Mouse (Mus musculus): ENCODE results near the gene 4930535I16Rik. TPM values are rescaled to one million over a fixed set of nuclear protein-coding genes. Genes with fewer than 3 reads are reported as not detected.
"Not testable (repeated sequence)": the region's sequence is repeated elsewhere in the genome, so short reads cannot be mapped to it uniquely, and the experiment has no call there.

4930535I16Rik gene
- polyA plus RNA-seq, 1 experiment from 2014 or later = not detected

DNA sequence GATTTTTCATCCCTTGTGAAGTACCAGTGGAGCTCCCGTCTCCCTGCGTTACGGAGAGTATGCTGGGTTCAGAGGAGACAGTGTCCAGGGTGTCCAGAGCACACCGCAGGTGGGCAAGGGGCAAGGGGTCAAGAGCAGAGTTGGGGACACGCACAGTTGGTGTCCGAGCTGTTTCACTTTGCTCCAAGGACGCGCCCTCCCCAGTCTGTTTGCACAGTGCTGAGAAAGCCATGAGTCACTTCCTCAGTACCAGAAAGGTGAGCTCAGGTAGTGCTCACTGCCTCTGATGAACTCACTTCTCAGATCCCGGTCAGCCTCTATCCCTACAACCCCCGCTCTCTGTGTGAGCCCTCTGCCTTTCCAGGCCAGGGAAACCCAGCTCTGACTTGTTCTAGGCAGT is 31.8 kb upstream of the 4930535I16Rik start:
- no peak for DNase-seq
- H3K27me3 ChIP-seq (ENCODE audit: insufficient read depth, low read length) = no peaks in the 10 kb centered on the region; the same call in 1 of the 2 replicates
- H3K9me3 ChIP-seq (ENCODE audit: low read depth, low read length) = no peaks in the 10 kb centered on the region
- H3K9ac ChIP-seq = no peak overlapping the region
- TF ChIP-seq CTCF (IDR thresholded peaks at IDR 0.05; ENCODE audit: low read depth) = no peak
- H3K4me2 ChIP-seq = no peak overlapping the region
- H3K27ac ChIP-seq (ENCODE audit: low read depth) = no peak overlapping the region
- peak; percentile 63; the same call in 1 of the 2 replicates for ATAC-seq (ENCODE audit: insufficient read depth)
- H3K36me3 ChIP-seq (ENCODE audit: insufficient read depth) = no peaks in the 10 kb centered on the region
- no peak overlapping the region for H3K4me3 ChIP-seq (ENCODE audit: low read depth, low read length)
- 54% methylated on average over 10 of the region's 10 CpGs for WGBS
- H3K4me1 ChIP-seq (ENCODE audit: insufficient read depth) = no peaks in the 10 kb centered on the region

DNA sequence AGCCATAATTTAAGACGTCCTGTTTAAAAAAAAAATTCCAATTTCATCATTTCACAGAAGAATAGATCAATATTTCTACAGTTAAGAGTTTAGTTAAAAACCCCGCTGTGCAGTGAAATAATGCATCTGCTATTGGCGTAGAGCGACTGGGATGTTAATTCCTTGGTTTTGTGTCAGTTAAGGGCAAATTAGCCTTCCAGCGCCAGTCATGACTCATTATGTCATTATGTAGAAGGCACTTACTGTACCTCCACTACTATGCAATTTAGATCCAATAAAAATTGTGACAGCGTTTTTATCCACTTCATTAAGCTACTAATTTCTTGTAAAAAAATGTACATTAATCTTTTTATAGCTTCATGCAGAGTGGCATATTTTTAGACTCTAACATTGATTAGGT is 31.1 kb upstream of the 4930535I16Rik start:
- Histone ChIP-seq H3K9ac (no peak overlapping the region), H3K27ac (ENCODE audit: low read depth) (no peak overlapping the region), H3K27me3 (ENCODE audit: insufficient read depth, low read length) (no peaks in the 10 kb centered on the region; the same call in 1 of the 2 replicates), H3K4me3 (ENCODE audit: low read depth, low read length) (no peak overlapping the region), H3K36me3 (ENCODE audit: insufficient read depth) (no peaks in the 10 kb centered on the region), H3K4me1 (ENCODE audit: insufficient read depth) (no peaks in the 10 kb centered on the region), H3K9me3 (ENCODE audit: low read depth, low read length) (no peaks in the 10 kb centered on the region), H3K4me2 (no peak overlapping the region)
- DNase-seq (no peak), ATAC-seq (ENCODE audit: insufficient read depth) (no peak)
- no peak for TF ChIP-seq CTCF (IDR thresholded peaks at IDR 0.05; ENCODE audit: low read depth)
- 77% methylated on average over 6 of the region's 6 CpGs for WGBS

DNA sequence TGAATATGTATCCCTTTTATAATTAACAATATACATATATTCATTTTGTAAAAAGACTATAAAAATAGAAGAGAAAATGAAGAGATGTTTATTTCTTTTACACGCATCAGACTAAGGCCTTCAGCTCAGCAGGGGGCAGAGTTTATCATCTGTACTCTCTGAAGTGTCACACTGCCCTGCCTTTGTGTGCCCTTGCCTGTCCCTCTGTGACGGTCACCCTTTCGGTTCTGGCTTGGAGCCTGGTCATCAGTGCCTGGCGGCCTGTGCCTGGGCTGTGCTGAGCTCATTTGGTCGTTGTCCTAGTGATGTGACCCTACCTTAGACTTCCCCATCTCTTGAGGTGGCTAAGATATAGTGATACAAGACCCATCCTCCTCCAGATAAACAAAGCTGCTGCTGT is 29.3 kb upstream of the 4930535I16Rik start:
- Histone ChIP-seq H3K4me3 (ENCODE audit: low read depth, low read length) (no peak overlapping the region), H3K36me3 (ENCODE audit: insufficient read depth) (no peaks in the 10 kb centered on the region), H3K27me3 (ENCODE audit: insufficient read depth, low read length) (no peaks in the 10 kb centered on the region; the same call in 1 of the 2 replicates), H3K4me1 (ENCODE audit: insufficient read depth) (no peaks in the 10 kb centered on the region), H3K27ac (ENCODE audit: low read depth) (no peak overlapping the region), H3K4me2 (no peak overlapping the region), H3K9me3 (ENCODE audit: low read depth, low read length) (no peaks in the 10 kb centered on the region), H3K9ac (no peak overlapping the region)
- WGBS = 27% methylated on average over 5 of the region's 5 CpGs
- no peak for TF ChIP-seq CTCF (IDR thresholded peaks at IDR 0.05; ENCODE audit: low read depth)
- DNase-seq (no peak), ATAC-seq (ENCODE audit: insufficient read depth) (no peak)

DNA sequence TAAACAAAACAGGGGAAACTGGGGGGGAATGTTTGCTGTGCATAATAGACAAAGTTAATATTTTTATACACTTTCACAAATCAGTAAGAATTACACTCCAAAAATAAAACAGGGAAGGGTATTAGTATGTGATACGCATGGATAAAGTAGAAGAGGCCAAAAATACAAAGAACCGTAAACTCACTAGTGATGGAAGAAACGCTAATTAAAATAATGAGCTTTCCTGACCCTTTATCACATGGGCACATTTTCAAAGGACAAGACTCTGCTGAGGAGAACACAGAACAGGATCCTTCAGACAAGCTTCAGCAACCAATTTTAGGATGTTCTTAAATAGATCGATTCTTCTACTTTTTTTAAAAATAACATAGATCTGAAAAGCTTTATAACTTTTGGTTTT is 28.9 kb upstream of the 4930535I16Rik start:
- no peak overlapping the region for H3K27ac ChIP-seq (ENCODE audit: low read depth)
- no peaks in the 10 kb centered on the region for H3K4me1 ChIP-seq (ENCODE audit: insufficient read depth)
- no peak overlapping the region for H3K4me3 ChIP-seq (ENCODE audit: low read depth, low read length)
- H3K4me2 ChIP-seq = no peak overlapping the region
- WGBS = 72% methylated on average over 4 of the region's 4 CpGs
- DNase-seq (no peak), ATAC-seq (ENCODE audit: insufficient read depth) (no peak)
- no peaks in the 10 kb centered on the region for H3K36me3 ChIP-seq (ENCODE audit: insufficient read depth)
- no peak overlapping the region for H3K9ac ChIP-seq
- no peak for TF ChIP-seq CTCF (IDR thresholded peaks at IDR 0.05; ENCODE audit: low read depth)
- H3K27me3 ChIP-seq (ENCODE audit: insufficient read depth, low read length) = no peaks in the 10 kb centered on the region
- H3K9me3 ChIP-seq (ENCODE audit: low read depth, low read length) = no peaks in the 10 kb centered on the region

DNA sequence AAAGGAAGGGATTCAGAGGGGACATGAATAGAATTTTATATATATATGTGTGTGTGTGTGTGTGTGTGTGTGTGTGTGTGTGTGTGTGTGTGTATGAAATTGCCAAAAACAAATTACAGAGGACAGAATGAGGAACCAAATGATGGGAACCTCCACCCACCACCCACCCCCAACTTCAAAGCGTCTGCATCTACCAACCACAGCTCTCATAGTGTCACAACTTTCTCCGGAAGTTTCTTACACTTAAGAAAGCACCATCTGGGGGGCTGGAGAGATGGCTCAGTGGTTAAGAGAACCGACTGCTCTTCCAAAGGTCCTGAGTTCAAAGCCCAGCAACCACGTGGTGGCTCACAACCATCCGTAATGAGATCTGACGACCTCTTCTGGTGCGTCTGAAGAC is 23.1 kb upstream of the 4930535I16Rik start:
- H3K9ac ChIP-seq; H3K27ac ChIP-seq (ENCODE audit: low read depth); H3K4me1 ChIP-seq (ENCODE audit: insufficient read depth); H3K27me3 ChIP-seq (ENCODE audit: insufficient read depth, low read length); H3K4me3 ChIP-seq (ENCODE audit: low read depth, low read length); DNase-seq; ATAC-seq (ENCODE audit: insufficient read depth); H3K9me3 ChIP-seq (ENCODE audit: low read depth, low read length); H3K4me2 ChIP-seq: not testable (repeated sequence)
- WGBS = 60% methylated on average over 7 of the region's 7 CpGs
- peaks cover 14% of the 10 kb centered on the region for H3K36me3 ChIP-seq (ENCODE audit: insufficient read depth)

DNA sequence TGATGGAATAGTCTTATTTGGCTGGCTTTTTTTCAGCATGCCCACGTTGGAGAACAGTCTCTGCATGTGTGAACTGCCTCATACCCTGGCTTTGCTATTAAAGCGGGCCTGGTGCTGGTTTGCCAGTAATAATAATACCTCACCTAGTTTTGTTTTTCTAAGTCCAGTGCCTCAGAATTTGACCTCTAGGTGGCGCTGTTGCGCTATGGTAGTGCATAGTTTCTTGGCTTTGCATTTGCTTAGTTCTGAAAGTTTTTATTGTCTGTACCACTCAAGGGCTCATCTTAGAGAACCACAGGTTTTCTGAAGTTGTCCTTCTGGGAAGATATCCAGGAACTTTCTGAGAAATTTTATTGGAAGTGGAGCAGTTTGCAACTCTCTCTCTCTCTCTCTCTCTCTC is 22.0 kb upstream of the 4930535I16Rik start:
- ATAC-seq (ENCODE audit: insufficient read depth) = peak; percentile 17; the same call in 1 of the 2 replicates
- Histone ChIP-seq H3K9ac (no peak overlapping the region), H3K27ac (ENCODE audit: low read depth) (no peak overlapping the region), H3K27me3 (ENCODE audit: insufficient read depth, low read length) (no peaks in the 10 kb centered on the region), H3K9me3 (ENCODE audit: low read depth, low read length) (no peaks in the 10 kb centered on the region), H3K36me3 (ENCODE audit: insufficient read depth) (peaks cover 25% of the 10 kb centered on the region), H3K4me1 (ENCODE audit: insufficient read depth) (no peaks in the 10 kb centered on the region), H3K4me2 (no peak overlapping the region), H3K4me3 (ENCODE audit: low read depth, low read length) (no peak overlapping the region)
- peak; percentile 94 for DNase-seq
- TF ChIP-seq CTCF (IDR thresholded peaks at IDR 0.05; ENCODE audit: low read depth) = peak; percentile 90
- 4% methylated on average over 4 of the region's 4 CpGs for WGBS

DNA sequence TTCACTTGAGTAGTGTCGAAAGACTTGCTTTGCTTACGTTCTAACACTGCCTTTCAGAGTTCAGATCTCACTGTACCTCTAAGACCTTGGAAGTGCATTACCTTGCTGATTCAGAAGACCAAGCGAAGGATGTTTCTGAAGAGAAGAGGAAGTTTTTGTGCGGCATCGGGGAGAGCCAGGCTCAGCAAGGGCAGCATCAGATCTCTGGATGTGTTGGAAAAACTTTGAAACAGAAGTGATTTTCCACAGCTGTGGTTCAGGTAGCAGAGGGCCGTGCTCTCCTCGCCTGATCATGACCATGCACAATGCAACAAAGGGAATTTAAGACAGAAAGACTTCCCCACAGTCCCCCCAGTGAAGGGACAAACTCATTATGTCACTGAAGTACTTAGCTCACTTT is 18.2 kb upstream of the 4930535I16Rik start:
- H3K36me3 ChIP-seq (ENCODE audit: insufficient read depth) = peaks cover 56% of the 10 kb centered on the region
- ATAC-seq (ENCODE audit: insufficient read depth) (no peak), DNase-seq (no peak)
- H3K4me2 ChIP-seq = no peak overlapping the region
- TF ChIP-seq CTCF (IDR thresholded peaks at IDR 0.05; ENCODE audit: low read depth) = no peak
- H3K27me3 ChIP-seq (ENCODE audit: insufficient read depth, low read length) = no peaks in the 10 kb centered on the region
- 93% methylated on average over 7 of the region's 7 CpGs for WGBS
- H3K4me3 ChIP-seq (ENCODE audit: low read depth, low read length) = no peak overlapping the region
- no peak overlapping the region for H3K9ac ChIP-seq
- H3K27ac ChIP-seq (ENCODE audit: low read depth) = no peak overlapping the region
- no peaks in the 10 kb centered on the region for H3K9me3 ChIP-seq (ENCODE audit: low read depth, low read length)
- H3K4me1 ChIP-seq (ENCODE audit: insufficient read depth) = no peaks in the 10 kb centered on the region

DNA sequence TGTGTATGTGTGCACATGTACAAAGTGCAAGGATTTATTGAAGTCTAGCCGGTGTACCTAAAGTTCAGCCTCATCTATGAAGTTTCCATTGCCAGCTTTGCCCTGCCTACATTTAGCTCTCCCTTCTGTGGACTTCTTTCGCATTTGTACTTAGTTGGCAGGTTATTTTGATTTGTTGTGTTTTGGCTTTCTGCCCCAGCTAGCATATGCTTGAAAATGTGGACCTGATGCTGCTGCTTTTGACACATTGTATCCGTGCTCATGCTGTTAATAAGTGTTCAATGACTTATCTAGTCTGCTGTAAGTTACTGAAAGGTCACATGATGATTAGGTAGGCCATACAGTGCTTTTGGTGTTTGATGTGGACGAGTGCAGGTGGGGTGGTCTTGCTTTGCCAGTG is 16.5 kb upstream of the 4930535I16Rik start:
- Histone ChIP-seq H3K9ac (no peak overlapping the region), H3K4me1 (ENCODE audit: insufficient read depth) (no peaks in the 10 kb centered on the region), H3K27me3 (ENCODE audit: insufficient read depth, low read length) (no peaks in the 10 kb centered on the region), H3K36me3 (ENCODE audit: insufficient read depth) (peaks cover 72% of the 10 kb centered on the region), H3K4me3 (ENCODE audit: low read depth, low read length) (no peak overlapping the region), H3K27ac (ENCODE audit: low read depth) (no peak overlapping the region), H3K4me2 (no peak overlapping the region), H3K9me3 (ENCODE audit: low read depth, low read length) (no peaks in the 10 kb centered on the region)
- TF ChIP-seq CTCF (IDR thresholded peaks at IDR 0.05; ENCODE audit: low read depth) = no peak
- 89% methylated on average over 4 of the region's 4 CpGs for WGBS
- DNase-seq (no peak), ATAC-seq (ENCODE audit: insufficient read depth) (no peak)

Data from lung, embryonic 14.5 days (tissue).